Mouse (Mus musculus): ENCODE data around the gene Slc25a44. TPM values are rescaled to one million over a fixed set of nuclear protein-coding genes. Genes with fewer than 3 reads are reported as not detected.

Gene Slc25a44
- polyA plus RNA-seq (2017; shearing (Covaris generic)), result 10 to 100 TPM; 12.4 to 16.7 TPM

DNA sequence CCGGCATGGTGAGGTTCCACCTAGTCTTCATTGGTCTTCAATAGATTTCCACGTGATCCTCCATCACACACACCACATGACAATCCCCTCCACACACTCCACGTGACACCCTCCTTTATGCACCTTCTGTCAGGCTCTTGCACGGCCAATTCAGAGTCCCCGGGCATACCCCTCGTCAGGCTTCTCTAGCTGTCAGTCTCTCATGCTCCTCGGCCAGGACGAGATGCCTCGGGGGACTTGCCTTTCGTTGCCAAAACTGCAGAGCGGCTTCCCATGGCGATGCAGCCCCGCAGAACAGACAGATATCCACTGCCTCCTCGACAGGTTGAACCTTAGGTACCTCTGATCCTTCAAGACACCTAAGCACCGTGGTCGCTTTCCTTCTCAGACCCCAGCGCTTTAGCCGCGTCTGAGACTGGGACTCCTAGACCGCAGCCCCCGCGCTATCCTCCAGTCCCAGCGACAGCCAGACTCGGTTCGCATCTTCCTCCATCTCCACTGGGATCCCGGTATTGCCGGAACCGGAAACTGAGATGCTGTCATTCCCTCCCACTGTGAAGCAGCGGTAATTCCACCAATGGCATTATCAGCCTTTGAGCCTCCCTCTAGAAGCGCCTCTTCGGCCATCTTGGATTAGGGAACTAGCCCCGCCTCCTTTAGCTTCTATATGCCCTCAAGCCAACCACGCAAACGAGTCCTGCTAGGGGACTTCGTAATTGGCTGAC, at the start of gene Slc25a44:
Slc25a44 (minus strand) TSS at position 535 of the 725 bp plus-strand sequence.

DNA sequence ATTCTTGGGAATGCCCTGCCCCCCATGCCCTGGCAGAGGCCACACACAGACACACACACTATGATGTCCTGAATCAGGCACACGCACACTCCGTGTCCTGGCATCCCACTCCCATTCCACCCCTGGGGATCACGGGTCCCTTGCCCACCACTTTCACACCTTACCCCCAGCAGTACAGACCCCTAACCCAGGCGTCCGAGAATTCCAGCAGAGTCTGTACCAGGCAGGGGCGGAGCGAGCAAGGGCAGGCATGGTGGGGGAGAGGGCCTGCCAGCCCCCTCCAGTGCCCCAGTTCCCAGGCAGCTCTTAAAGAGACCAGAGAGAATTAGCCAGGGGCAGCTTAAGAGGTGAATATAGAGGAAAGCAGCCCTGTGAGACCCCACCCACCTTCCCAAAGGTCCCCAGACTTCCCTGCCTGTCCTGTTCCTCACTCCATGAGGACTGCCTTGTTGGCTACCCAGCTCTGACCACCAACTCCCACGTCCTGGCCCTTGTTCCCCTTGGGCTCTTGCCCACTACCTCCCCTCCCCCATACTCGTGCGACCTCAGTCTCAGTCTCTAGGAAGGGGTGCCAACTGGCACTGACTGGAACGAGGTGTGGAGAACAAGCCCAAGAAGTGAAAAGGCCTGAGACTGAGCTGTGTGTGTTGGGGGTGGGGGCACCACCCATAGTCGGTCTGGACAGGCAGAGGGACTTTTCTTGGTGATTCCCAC, 36.2 kb upstream of the Slc25a44 start, which contains the start of gene Sema4a:
Sema4a (minus strand) TSS at position 200 of the 714 bp plus-strand sequence.

DNA sequence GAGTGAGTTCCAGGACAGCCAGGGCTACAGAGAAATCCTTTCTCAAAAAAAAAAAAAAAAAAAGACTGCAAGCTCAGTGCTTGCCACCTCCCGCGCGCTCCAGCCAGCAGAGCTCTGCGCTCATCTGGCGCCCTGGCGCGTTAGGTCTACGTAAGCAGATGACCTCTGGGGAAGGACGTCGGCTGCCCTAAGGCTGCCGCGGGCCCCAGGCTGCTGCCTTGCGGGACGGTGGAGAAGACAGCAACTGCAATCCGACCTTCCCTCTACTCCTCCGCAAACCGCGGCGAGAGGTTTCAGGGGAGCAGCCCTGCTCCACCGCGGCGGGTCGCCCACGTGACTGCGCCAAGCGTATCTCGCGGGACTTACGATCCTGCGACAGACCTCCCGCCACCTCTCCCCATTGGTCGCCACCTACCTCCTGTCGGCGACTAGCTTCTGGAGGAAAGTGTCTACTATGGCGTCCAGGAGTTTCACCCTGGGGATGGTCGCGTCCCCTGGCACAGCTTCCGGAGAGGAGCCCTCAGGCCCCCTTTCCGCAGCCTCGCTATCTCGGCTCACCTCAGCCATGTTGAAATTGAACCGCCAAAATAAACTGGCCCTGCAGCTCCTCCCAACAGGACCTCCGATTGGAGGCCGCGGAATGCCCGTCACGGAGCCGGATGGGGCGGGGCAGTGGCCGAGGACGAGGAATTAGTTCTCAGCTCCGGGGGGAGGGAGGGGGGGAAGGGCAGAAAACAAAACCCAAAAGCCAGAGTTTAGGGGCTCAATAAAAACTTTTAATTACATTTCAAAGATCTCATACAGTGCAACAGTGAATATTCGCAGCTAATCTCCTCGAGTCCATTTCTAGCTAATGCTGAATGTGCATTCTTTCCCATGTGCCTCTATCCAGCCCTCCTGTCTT, 14.9 kb downstream of the Slc25a44 start, which contains the start of gene Pmf1:
Pmf1 (minus strand) TSS at position 591 of the 904 bp plus-strand sequence.

DNA sequence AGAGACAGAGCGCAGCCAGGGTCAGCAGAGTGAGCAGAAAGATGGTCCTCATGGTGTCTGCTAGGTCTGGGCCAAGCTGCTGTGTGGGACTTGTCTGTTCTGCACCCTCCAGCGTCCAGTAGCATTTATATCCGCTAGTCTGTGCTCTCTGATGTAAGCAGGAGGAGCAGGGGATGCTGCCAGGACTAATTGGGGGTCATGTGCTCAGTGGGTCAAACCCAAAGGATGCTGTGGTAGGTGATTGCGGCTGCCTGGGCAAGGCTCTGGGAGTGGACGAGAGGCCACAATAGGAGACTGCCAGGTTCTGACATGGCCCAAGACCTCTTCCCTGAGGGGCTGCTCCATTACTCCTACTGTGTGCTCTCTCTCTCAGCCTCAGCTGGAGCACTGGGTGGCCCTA, 40.6 kb downstream of the Slc25a44 start, which contains the start of gene Bglap:
Bglap (minus strand) TSS at position 101 of the 400 bp plus-strand sequence.

DNA sequence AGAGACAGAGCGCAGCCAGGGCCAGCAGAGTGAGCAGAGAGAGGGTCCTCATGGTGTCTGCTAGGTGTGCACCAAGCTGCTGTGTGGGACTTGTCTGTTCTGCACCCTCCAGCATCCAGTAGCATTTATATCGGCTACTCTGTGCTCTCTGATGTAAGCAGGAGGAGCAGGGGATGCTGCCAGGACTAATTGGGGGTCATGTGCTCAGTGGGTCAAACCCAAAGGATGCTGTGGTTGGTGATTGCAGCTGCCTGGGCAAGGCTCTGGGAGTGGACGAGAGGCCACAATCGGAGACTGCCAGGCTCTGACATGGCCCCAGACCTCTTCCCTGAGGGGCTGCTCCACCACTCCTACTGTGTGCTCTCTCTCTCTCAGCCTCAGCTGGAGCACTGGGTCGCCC, 46.3 kb downstream of the Slc25a44 start, which contains the start of gene Bglap2:
Bglap2 (minus strand) TSS at position 101 of the 400 bp plus-strand sequence.

DNA sequence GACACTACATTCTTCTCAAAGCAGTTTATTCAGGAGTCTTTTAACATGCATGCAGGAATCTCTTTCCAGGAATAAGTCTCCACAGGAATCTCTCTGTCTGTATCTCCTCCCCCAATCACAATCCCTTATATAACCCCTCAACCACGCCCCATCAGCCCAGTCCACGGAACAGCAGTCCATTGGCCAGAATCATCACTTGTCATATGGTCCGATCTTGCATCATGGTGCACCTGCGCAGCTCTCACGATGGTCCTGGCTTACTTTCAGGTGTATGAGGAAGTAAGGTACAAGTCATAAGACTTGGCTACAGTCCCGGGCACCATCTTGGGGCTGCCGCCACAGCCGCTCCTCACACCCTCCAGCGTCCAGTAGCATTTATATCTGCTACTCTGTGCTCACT, 52.3 kb downstream of the Slc25a44 start, which contains the start of gene Bglap3:
Bglap3 (minus strand) TSS at position 101 of the 400 bp plus-strand sequence.

DNA sequence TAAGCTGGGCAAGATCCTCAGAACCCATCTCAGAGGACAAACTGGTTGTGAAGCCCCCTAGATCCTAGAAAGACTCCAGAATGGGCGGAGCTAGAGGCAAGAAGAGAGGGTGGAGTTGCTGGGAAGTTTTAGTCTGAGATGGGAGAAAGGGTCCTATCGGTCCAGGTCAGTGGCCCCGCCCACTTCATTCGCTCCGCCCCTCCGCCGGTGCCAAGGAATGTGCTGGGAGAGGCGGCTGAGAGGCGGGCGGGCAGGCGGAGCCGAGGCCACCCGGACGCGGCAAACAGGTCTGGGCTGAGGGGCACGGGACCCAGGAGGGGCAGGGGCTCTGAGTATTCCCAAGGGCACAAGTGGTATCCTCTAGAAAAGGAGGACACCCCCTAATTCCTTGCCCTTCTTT, 60.6 kb downstream of the Slc25a44 start, which contains the start of gene Paqr6:
Paqr6 (plus strand) TSS at position 248 of the 400 bp plus-strand sequence.

Other genes starting within 250 kb of the Slc25a44 start
- under 1 TPM; 0.12 to 0.17 TPM for gene Rhbg, start 170.4 kb downstream of the Slc25a44 start, polyA plus RNA-seq (2017; shearing (Covaris generic))
- gene Gm38392, start 137.9 kb downstream of the Slc25a44 start, polyA plus RNA-seq (2017; shearing (Covaris generic)), result not detected
- gene Tsacc, start 128.1 kb downstream of the Slc25a44 start, polyA plus RNA-seq (2017; shearing (Covaris generic)), result 1 to 10 TPM; 4.3 to 6.7 TPM
- 100 to 1,000 TPM; 267 to 334 TPM for gene Cct3, start 128.0 kb downstream of the Slc25a44 start, polyA plus RNA-seq (2017; shearing (Covaris generic))
- 100 to 1,000 TPM; 268 to 447 TPM for gene Glmp, start 100.1 kb downstream of the Slc25a44 start, polyA plus RNA-seq (2017; shearing (Covaris generic))
- gene Tmem79, start 89.0 kb downstream of the Slc25a44 start, polyA plus RNA-seq (2017; shearing (Covaris generic)), result 1 to 10 TPM in 1 of 2 experiments, under 1 TPM in 1; 0.76 to 1.9 TPM
- gene Smg5, start 88.9 kb downstream of the Slc25a44 start, polyA plus RNA-seq (2017; shearing (Covaris generic)), result 10 to 100 TPM; 43.8 to 45.7 TPM
- not detected for gene Paqr6, start 60.6 kb downstream of the Slc25a44 start, polyA plus RNA-seq (2017; shearing (Covaris generic))
- not detected for gene Bglap3, start 52.4 kb downstream of the Slc25a44 start, polyA plus RNA-seq (2017; shearing (Covaris generic))
- not detected for gene Bglap2, start 46.4 kb downstream of the Slc25a44 start, polyA plus RNA-seq (2017; shearing (Covaris generic))
- gene Bglap, start 40.7 kb downstream of the Slc25a44 start, polyA plus RNA-seq (2017; shearing (Covaris generic)), result not detected
- 10 to 100 TPM; 39.3 to 53.6 TPM for gene Pmf1, start 14.8 kb downstream of the Slc25a44 start, polyA plus RNA-seq (2017; shearing (Covaris generic))
- gene Sema4a, start 36.0 kb upstream of the Slc25a44 start, polyA plus RNA-seq (2017; shearing (Covaris generic)), result 100 to 1,000 TPM in 1 of 2 experiments, 10 to 100 TPM in 1; 42.2 to 122 TPM
- gene Lmna, start 84.8 kb upstream of the Slc25a44 start, polyA plus RNA-seq (2017; shearing (Covaris generic)), result 10 to 100 TPM in 1 of 2 experiments, 1 to 10 TPM in 1; 7.7 to 30.9 TPM
- gene Mex3a, start 107.3 kb upstream of the Slc25a44 start, polyA plus RNA-seq (2017; shearing (Covaris generic)), result under 1 TPM; 0.21 to 0.33 TPM
- under 1 TPM in 1 of 2 experiments, not detected in 1; 0.66 TPM for gene Rab25, start 123.2 kb upstream of the Slc25a44 start, polyA plus RNA-seq (2017; shearing (Covaris generic))
- gene Lamtor2, start 127.9 kb upstream of the Slc25a44 start, polyA plus RNA-seq (2017; shearing (Covaris generic)), result 100 to 1,000 TPM; 165 to 189 TPM
- 10 to 100 TPM; 35.4 to 39.3 TPM for gene Ubqln4, start 128.6 kb upstream of the Slc25a44 start, polyA plus RNA-seq (2017; shearing (Covaris generic))
- 100 to 1,000 TPM; 137 to 153 TPM for gene Ssr2, start 150.7 kb upstream of the Slc25a44 start, polyA plus RNA-seq (2017; shearing (Covaris generic))
- gene Arhgef2, start 180.8 kb upstream of the Slc25a44 start, polyA plus RNA-seq (2017; shearing (Covaris generic)), result 100 to 1,000 TPM; 132 to 145 TPM
- not detected for gene Rxfp4, start 228.0 kb upstream of the Slc25a44 start, polyA plus RNA-seq (2017; shearing (Covaris generic))